Mouse (Mus musculus): ENCODE results near the gene Cox19.

DNA sequence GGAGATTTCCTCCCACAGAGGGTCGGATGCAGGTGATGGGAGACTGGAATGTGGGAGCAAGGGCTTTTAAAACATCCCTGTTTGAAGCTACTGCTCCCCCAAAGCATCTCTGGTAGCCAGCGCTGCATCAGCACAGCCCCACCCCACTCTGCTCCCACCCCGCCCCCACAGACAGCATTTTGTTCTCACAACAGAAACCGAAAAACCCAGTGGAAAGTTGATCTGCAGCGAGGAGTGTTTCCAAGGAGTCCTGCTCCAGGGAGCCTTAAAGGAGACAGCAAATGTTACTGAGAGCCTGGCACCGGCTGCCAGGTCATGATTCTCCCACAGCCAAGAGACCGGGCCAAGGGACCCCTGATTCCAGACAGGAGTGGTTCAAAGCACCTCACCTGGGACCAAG, 20.5 kb downstream of the Cox19 start:
- no peak for TF ChIP-seq CTCF (IDR thresholded peaks at IDR 0.05; ENCODE audit: insufficient read depth, low read length)
- no peak for TF ChIP-seq POLR2A (IDR thresholded peaks at IDR 0.05; ENCODE audit: borderline replicate concordance, extremely low read depth, low read depth, low read length)

All from lung, adult 2 months (tissue).